Mouse (Mus musculus) ES-Bruce4 (cell line): ENCODE data around the gene Lyplal1. TPM values are rescaled to one million over a fixed set of nuclear protein-coding genes. Genes with fewer than 3 reads are reported as not detected.

Source experiments
- H3K27ac ChIP-seq: 2 replicates; pipeline ENCODE4 v1.5.1; 2012; ENCODE audit warnings: low read length, inconsistent platforms; ENCODE audit not compliant: insufficient read depth
- H3K27me3 ChIP-seq: 2 replicates; pipeline ENCODE4 v1.6.1; 2012; ENCODE audit warnings: mild to moderate bottlenecking, low read length, inconsistent platforms; ENCODE audit not compliant: control insufficient read depth, poor library complexity, insufficient read depth, severe bottlenecking
- H3K36me3 ChIP-seq: 2 replicates; pipeline ENCODE4 v1.6.1; 2012; ENCODE audit warnings: inconsistent platforms, mild to moderate bottlenecking, low read length, moderate library complexity; ENCODE audit not compliant: control insufficient read depth, poor library complexity, insufficient read depth, severe bottlenecking
- H3K4me1 ChIP-seq: one replicate; pipeline ENCODE4 v1.8.1; 2011; ENCODE audit warnings: low read length; ENCODE audit not compliant: control insufficient read depth, insufficient read depth
- H3K4me3 ChIP-seq: 2 replicates; pipeline ENCODE4 v1.5.1; 2011; ENCODE audit warnings: low read depth, mild to moderate bottlenecking, low read length
- H3K9ac ChIP-seq: 2 replicates; pipeline ENCODE4 v1.6.1; 2012; ENCODE audit warnings: low read depth, mild to moderate bottlenecking, inconsistent platforms; ENCODE audit not compliant: poor library complexity, severe bottlenecking
- H3K9me3 ChIP-seq: replicated peaks from 2 replicates; pipeline ENCODE4 v1.6.1; 2012; ENCODE audit warnings: mild to moderate bottlenecking, low read length, inconsistent platforms; ENCODE audit not compliant: control insufficient read depth, poor library complexity, insufficient read depth, severe bottlenecking
- CTCF ChIP-seq: IDR thresholded peaks from one replicate; pipeline ENCODE4 v1.8.1; 2011; ENCODE audit warnings: low read depth, low read length
- EP300 ChIP-seq: IDR thresholded peaks from 2 replicates; pipeline ENCODE4 v1.6.1; 2011; ENCODE audit warnings: low read depth, low read length; ENCODE audit not compliant: insufficient read depth
- POLR2A ChIP-seq: IDR thresholded peaks from one replicate; pipeline ENCODE4 v1.8.1; 2011; ENCODE audit warnings: low read length; ENCODE audit not compliant: insufficient read depth
- polyA plus RNA-seq: library from polyadenylated mRNA; stranded (reverse); fragments of >200 nt; gene quantifications from 2 replicates; pipeline ENCODE4 v1.2.4, GENCODE M21; 2011; ENCODE audit warnings: low read depth; ENCODE audit not compliant: missing spikeins, insufficient read depth, insufficient read length

Gene Lyplal1
- polyA plus RNA-seq, 1 experiment, result 18.3 TPM

GRCm38 (mm10) chr1:186119856-186120255 is 2.7 kb upstream of the Lyplal1 start:
- Histone ChIP-seq H3K4me3 (no peak overlapping the region), H3K36me3 (no peaks in the 10 kb centered on the region), H3K27me3 (no peaks in the 10 kb centered on the region; the same call in 1 of the 2 replicates), H3K9ac (no peak overlapping the region), H3K27ac (no peak overlapping the region), H3K4me1 (no peaks in the 10 kb centered on the region), H3K9me3 (no peaks in the 10 kb centered on the region)
- TF ChIP-seq POLR2A (no peak), CTCF (no peak), EP300 (no peak)

DNA sequence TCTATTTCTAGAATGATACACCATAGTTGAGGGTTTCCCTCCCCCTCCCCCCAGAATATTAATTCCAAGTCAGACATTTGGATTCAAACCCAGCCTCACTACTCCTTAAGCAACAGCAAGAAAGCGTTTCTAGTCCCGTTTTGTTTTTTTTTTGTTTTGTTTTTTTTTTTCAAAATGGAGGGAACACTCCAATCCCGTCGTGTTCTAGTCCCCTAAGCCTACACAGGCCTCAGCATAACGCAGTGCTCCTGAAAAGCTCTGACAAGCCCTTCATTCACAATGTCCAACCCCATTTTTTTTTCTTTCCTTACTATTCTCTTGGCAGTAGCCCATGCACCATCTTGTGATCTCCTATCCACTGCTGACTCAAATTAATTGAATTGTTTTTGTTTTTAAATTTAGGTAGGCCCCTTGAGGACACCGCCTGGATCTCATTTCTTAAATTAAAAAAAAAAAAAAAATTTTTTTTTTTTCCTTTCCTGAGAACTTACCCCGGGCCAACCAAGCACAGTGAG is 967 bp downstream of the Lyplal1 start:
- no peaks in the 10 kb centered on the region for H3K36me3 ChIP-seq
- H3K27me3 ChIP-seq, result no peaks in the 10 kb centered on the region
- H3K27ac ChIP-seq, result no peak overlapping the region
- H3K9me3 ChIP-seq, result no peaks in the 10 kb centered on the region
- TF ChIP-seq POLR2A (no peak), EP300 (no peak), CTCF (no peak)
- peak overlapping the region; percentile 40 for H3K9ac ChIP-seq
- H3K4me1 ChIP-seq, result no peaks in the 10 kb centered on the region
- H3K4me3 ChIP-seq, result no peak overlapping the region

DNA sequence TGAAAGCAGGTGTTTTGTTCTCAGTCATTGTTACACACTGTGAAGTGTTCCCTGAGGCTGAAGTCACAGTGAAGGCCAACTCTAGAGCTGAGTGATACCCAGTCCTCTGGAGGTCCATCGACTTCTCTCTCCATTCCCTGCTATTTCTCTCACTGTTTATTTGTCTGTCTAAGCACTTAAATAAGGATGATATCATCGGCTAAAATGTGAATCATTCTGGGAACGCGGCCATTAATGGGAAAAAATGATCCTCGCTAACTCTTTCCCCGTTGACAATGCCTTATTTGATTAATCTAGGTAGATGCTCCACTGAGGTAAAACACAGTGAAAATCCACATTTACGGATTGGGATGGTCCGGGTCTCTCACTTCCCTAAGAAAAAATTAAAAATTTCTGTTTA is 14.8 kb downstream of the Lyplal1 start:
- Histone ChIP-seq H3K9me3 (no peaks in the 10 kb centered on the region), H3K27ac (no peak overlapping the region), H3K4me1 (no peaks in the 10 kb centered on the region), H3K36me3 (no peaks in the 10 kb centered on the region), H3K9ac (no peak overlapping the region), H3K4me3 (no peak overlapping the region), H3K27me3 (no peaks in the 10 kb centered on the region)
- TF ChIP-seq POLR2A, result no peak
- no peak for TF ChIP-seq CTCF
- no peak for TF ChIP-seq EP300

GRCm38 (mm10) chr1:186066266-186066897 is 50.7 kb downstream of the Lyplal1 start:
- no peaks in the 10 kb centered on the region for H3K9me3 ChIP-seq
- no peak overlapping the region for H3K27ac ChIP-seq
- H3K36me3 ChIP-seq, result no peaks in the 10 kb centered on the region
- no peaks in the 10 kb centered on the region for H3K27me3 ChIP-seq
- no peak for TF ChIP-seq EP300
- no peak for TF ChIP-seq CTCF
- TF ChIP-seq POLR2A, result no peak
- no peak overlapping the region for H3K9ac ChIP-seq
- no peaks in the 10 kb centered on the region for H3K4me1 ChIP-seq
- H3K4me3 ChIP-seq, result no peak overlapping the region

DNA sequence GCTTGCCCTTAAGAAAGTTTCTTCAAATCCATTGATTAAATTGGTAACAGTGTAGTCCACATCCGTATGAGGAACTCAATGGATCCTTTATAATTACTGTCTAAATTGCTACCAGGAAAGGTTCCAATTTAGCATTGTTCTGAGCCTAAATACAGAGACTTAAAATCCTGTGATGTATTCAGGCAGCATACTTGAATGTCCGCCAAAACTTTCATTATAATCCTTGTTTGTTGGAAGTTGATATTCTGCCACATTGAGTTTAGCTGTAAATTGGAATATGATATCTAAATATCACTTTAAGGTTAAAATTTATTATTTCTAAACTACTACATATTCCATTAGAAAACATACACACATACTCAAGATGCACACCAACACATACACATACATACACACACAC is 57.1 kb downstream of the Lyplal1 start:
- no peaks in the 10 kb centered on the region for H3K9me3 ChIP-seq
- TF ChIP-seq POLR2A, result no peak
- no peak for TF ChIP-seq CTCF
- no peak overlapping the region for H3K4me3 ChIP-seq

GRCm38 (mm10) chr1:186054227-186054626 is 62.9 kb downstream of the Lyplal1 start:
- no peaks in the 10 kb centered on the region for H3K4me1 ChIP-seq
- no peak overlapping the region for H3K27ac ChIP-seq
- no peaks in the 10 kb centered on the region for H3K9me3 ChIP-seq
- no peaks in the 10 kb centered on the region for H3K36me3 ChIP-seq
- no peak overlapping the region for H3K4me3 ChIP-seq
- no peak overlapping the region for H3K9ac ChIP-seq
- no peak for TF ChIP-seq POLR2A
- no peak for TF ChIP-seq EP300
- no peak for TF ChIP-seq CTCF
- no peaks in the 10 kb centered on the region for H3K27me3 ChIP-seq

More for the DNA sequence above, 57.1 kb downstream of the Lyplal1 start:
- no peak overlapping the region for H3K9ac ChIP-seq
- no peaks in the 10 kb centered on the region for H3K27me3 ChIP-seq
- H3K27ac ChIP-seq, result no peak overlapping the region
- no peaks in the 10 kb centered on the region for H3K4me1 ChIP-seq
- H3K36me3 ChIP-seq, result no peaks in the 10 kb centered on the region
